Mouse (Mus musculus) testis, postnatal 14 days (tissue): ENCODE measurements around the gene Bach1.

ENCODE experiments used
- DNase-seq: peaks from one replicate; pipeline ENCODE4 v3.0.0; 2021; ENCODE audit warnings: low spot score

Gene Bach1

GRCm38 (mm10) chr16:87741034-87741715 is 42.4 kb downstream of the Bach1 start:
- DNase-seq = no peak

- no peak for DNase-seq
These were observed 44.9 kb downstream of the Bach1 start for GRCm38 (mm10) chr16:87743661-87744060.

GRCm38 (mm10) chr16:87744338-87744737 is 45.6 kb downstream of the Bach1 start:
- DNase-seq = no peak

- DNase-seq = no peak
These were observed 46.6 kb downstream of the Bach1 start for GRCm38 (mm10) chr16:87745192-87745945.

GRCm38 (mm10) chr16:87746728-87747127 is 48.0 kb downstream of the Bach1 start:
- peak; percentile 37 for DNase-seq

GRCm38 (mm10) chr16:87751243-87751642 is 52.5 kb downstream of the Bach1 start:
- no peak for DNase-seq

GRCm38 (mm10) chr16:87752482-87752881 is 53.7 kb downstream of the Bach1 start:
- no peak for DNase-seq

- peak; percentile 60 for DNase-seq
These were observed 56.1 kb downstream of the Bach1 start for GRCm38 (mm10) chr16:87754858-87755257.

GRCm38 (mm10) chr16:87755915-87756314 is 57.2 kb downstream of the Bach1 start:
- DNase-seq = no peak

GRCm38 (mm10) chr16:87758016-87758415 is 59.3 kb downstream of the Bach1 start:
- DNase-seq = no peak

GRCm38 (mm10) chr16:87764668-87765109 is 65.9 kb downstream of the Bach1 start:
- DNase-seq = peak; percentile 64

- DNase-seq = no peak
These were observed 67.2 kb downstream of the Bach1 start for GRCm38 (mm10) chr16:87765984-87766383.

- no peak for DNase-seq
These were observed 71.8 kb downstream of the Bach1 start for GRCm38 (mm10) chr16:87770576-87770975.

GRCm38 (mm10) chr16:87771926-87772325 is 73.2 kb downstream of the Bach1 start:
- DNase-seq = no peak

- DNase-seq = no peak
These were observed 75.7 kb downstream of the Bach1 start for GRCm38 (mm10) chr16:87774398-87774797.

GRCm38 (mm10) chr16:87777373-87777772 is 78.6 kb downstream of the Bach1 start:
- DNase-seq = no peak

GRCm38 (mm10) chr16:87781637-87782036 is 82.9 kb downstream of the Bach1 start:
- DNase-seq = no peak
